Mouse (Mus musculus): ENCODE data around the gene Ebp. TPM values are rescaled to one million over a fixed set of nuclear protein-coding genes. Genes with fewer than 3 reads are reported as not detected.
A peak's percentile ranks its signal among the peaks of the same experiment; 100 is the strongest.

Ebp gene
- polyA plus RNA-seq (2016; fragmentation: Nextera tagmentation; extraction: Ambion mirVana), result 30.7 and 32.3 TPM in 2 replicates

DNA sequence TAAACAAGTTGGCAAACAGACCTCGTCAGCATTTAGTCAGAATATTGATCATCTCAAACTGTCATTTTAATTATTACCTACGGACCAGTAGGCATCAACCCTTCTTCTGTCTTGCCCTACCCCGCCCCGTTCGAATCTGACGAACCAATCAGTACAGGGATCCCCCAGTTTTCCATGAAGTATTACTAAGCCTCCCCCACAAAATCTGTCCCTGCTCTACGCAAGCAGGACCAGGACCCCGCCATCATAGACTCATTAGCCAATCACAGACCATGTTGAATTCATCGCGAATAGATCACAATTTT, at the start of gene Ebp:
Ebp (minus strand) TSS at position 94 of the 305 bp plus-strand sequence.
- Histone ChIP-seq H3K9ac (peak within 1 kb of the TSS; percentile 51), H3K27me3 (no peaks in the 10 kb centered on the region), H3K36me3 (no peaks in the 10 kb centered on the region), H3K4me1 (no peaks in the 10 kb centered on the region; the same call in 1 of the 2 replicates), H3K27ac (peak within 1 kb of the TSS; percentile 75), H3K9me3 (replicated peaks) (no peaks in the 10 kb centered on the region), H3K4me2 (replicated peaks) (peak within 1 kb of the TSS; percentile 54), H3K4me3 (peak within 1 kb of the TSS; percentile 50)
- peak; percentile 18; the same call in 1 of the 2 replicates for ATAC-seq (ENCODE audit: low FRiP score)
- WGBS, result 27% methylated on average over 10 of the region's 10 CpGs

- 74% methylated on average over 13 of the region's 13 CpGs for WGBS
- ATAC-seq (ENCODE audit: low FRiP score), result no peak
Measured at GRCm38 (mm10) chrX:8238804-8239395, 45.6 kb upstream of the Ebp start.

DNA sequence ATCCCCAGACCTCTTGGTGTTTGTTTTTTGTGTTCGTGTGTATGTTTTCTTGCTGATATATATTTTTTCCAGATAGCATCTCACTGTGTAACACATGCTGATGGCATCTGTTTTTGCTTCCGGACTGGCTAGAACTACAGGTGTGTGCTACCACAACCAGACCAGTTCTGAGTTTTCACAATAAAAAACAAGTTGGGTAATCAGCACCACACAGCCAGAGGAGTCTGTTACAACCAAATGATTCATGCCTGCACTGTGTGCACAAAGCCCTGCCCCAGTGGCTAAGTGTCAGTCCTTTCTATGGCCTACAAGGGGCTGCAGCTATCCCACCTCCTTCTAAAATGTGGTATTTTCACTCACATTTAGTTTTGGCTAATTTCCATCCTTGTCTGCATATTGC, 43.4 kb upstream of the Ebp start:
- Histone ChIP-seq H3K36me3 (no peaks in the 10 kb centered on the region), H3K4me1 (no peaks in the 10 kb centered on the region), H3K27ac (no peak overlapping the region), H3K4me2 (replicated peaks) (no peak overlapping the region), H3K27me3 (no peaks in the 10 kb centered on the region), H3K9me3 (replicated peaks) (no peaks in the 10 kb centered on the region), H3K9ac (no peak overlapping the region), H3K4me3 (no peak overlapping the region)
- ATAC-seq (ENCODE audit: low FRiP score), result no peak
- WGBS, result 92% methylated on average over 2 of the region's 2 CpGs

More at GRCm38 (mm10) chrX:8238804-8239395, 45.6 kb upstream of the Ebp start:
- H3K9ac ChIP-seq, result no peak overlapping the region
- no peak overlapping the region for H3K4me3 ChIP-seq
- no peaks in the 10 kb centered on the region for H3K36me3 ChIP-seq
- no peaks in the 10 kb centered on the region for H3K27me3 ChIP-seq
- H3K4me1 ChIP-seq, result no peaks in the 10 kb centered on the region
- no peak overlapping the region for H3K4me2 ChIP-seq (replicated peaks)
- no peaks in the 10 kb centered on the region for H3K9me3 ChIP-seq (replicated peaks)
- H3K27ac ChIP-seq, result no peak overlapping the region

GRCm38 (mm10) chrX:8233602-8234001, 40.3 kb upstream of the Ebp start:
- Histone ChIP-seq H3K4me3 (no peak overlapping the region), H3K27me3 (no peaks in the 10 kb centered on the region), H3K4me2 (replicated peaks) (no peak overlapping the region), H3K27ac (no peak overlapping the region), H3K9me3 (replicated peaks) (no peaks in the 10 kb centered on the region), H3K36me3 (no peaks in the 10 kb centered on the region), H3K9ac (no peak overlapping the region), H3K4me1 (no peaks in the 10 kb centered on the region)
- 83% methylated on average over 3 of the region's 3 CpGs for WGBS
- ATAC-seq (ENCODE audit: low FRiP score), result no peak

DNA sequence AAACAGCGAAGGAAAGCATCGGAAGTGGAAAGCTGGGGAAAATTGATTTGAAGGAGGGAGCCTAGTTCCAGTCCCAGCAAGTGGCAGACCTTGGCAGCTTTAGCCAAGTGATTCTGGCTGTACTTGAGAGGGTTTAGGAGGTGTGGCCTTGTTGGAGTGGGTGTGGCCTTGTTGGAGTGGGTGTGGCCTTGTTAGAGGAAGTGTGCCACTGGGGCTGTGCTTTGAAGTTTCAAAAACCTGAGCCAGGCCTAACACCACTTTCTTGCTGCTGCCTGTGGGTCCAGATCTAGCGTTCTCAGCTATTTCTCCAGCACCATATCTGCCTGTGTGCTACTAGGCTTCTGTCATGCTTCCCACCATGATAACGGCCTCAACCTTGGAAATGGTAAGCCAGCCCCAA, 37.0 kb upstream of the Ebp start:
- Histone ChIP-seq H3K36me3 (no peaks in the 10 kb centered on the region), H3K27me3 (no peaks in the 10 kb centered on the region), H3K9me3 (replicated peaks) (no peaks in the 10 kb centered on the region), H3K4me1 (no peaks in the 10 kb centered on the region), H3K4me2 (replicated peaks) (no peak overlapping the region), H3K27ac (no peak overlapping the region), H3K9ac (no peak overlapping the region), H3K4me3 (no peak overlapping the region)
- 71% methylated on average over 4 of the region's 4 CpGs for WGBS
- no peak for ATAC-seq (ENCODE audit: low FRiP score)

DNA sequence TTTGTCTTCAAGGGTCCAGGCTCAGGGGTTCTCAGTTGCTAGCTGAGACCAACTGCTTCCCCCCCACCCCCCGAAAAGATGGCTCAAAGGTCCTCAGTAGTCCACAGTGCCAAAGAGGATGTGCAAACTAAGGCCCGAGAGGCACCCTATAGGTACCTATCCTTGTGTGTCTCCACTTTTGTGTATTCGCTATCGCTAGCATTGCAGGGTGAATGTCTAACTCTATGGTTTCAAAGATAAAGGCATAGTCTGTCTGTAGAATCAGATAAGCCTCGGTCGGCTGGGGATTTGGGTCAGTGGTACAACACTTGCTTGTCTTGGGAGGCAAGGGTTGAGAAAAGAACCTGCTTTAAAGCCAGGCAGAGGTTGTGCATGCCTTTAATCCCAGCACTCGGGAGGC, 30.2 kb upstream of the Ebp start:
- H3K36me3 ChIP-seq, result no peaks in the 10 kb centered on the region
- 87% methylated on average over 7 of the region's 7 CpGs for WGBS
- no peak for ATAC-seq (ENCODE audit: low FRiP score)
- H3K9me3 ChIP-seq (replicated peaks), result no peaks in the 10 kb centered on the region
- no peaks in the 10 kb centered on the region for H3K27me3 ChIP-seq
- H3K4me2 ChIP-seq (replicated peaks), result no peak overlapping the region
- no peaks in the 10 kb centered on the region for H3K4me1 ChIP-seq
- no peak overlapping the region for H3K27ac ChIP-seq
- H3K9ac ChIP-seq, result no peak overlapping the region
- no peak overlapping the region for H3K4me3 ChIP-seq

- Histone ChIP-seq H3K9me3 (replicated peaks) (no peaks in the 10 kb centered on the region), H3K9ac (no peak overlapping the region), H3K4me3 (no peak overlapping the region), H3K4me2 (replicated peaks) (no peak overlapping the region), H3K27me3 (no peaks in the 10 kb centered on the region), H3K4me1 (no peaks in the 10 kb centered on the region), H3K27ac (no peak overlapping the region), H3K36me3 (no peaks in the 10 kb centered on the region)
- WGBS, result 72% methylated on average over 7 of the region's 7 CpGs
- ATAC-seq (ENCODE audit: low FRiP score), result no peak
Measured at GRCm38 (mm10) chrX:8222678-8223421, 29.5 kb upstream of the Ebp start.

DNA sequence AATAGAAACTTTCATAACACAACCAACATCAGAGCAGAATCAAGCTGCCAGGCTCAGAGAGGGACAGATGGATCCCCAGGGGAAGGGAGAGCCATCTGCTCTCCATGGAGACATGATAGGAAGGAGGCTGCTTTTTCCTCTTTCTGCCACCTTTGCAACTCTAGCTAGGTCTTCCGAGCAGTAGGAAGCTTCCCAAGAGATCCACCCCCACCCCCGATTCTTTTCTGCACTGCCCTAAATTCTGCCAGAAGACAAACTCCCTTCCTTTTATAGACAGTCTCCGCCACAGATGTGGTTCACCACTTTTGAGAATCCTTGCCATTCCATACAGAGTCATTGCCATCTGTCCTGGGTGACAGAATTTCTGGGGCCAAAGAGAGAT, 29.0 kb upstream of the Ebp start:
- Histone ChIP-seq H3K27ac (no peak overlapping the region), H3K27me3 (no peaks in the 10 kb centered on the region), H3K9ac (no peak overlapping the region), H3K4me2 (replicated peaks) (no peak overlapping the region), H3K4me1 (no peaks in the 10 kb centered on the region), H3K36me3 (no peaks in the 10 kb centered on the region), H3K9me3 (replicated peaks) (no peaks in the 10 kb centered on the region), H3K4me3 (no peak overlapping the region)
- no peak for ATAC-seq (ENCODE audit: low FRiP score)
- 80% methylated on average over 3 of the region's 3 CpGs for WGBS

DNA sequence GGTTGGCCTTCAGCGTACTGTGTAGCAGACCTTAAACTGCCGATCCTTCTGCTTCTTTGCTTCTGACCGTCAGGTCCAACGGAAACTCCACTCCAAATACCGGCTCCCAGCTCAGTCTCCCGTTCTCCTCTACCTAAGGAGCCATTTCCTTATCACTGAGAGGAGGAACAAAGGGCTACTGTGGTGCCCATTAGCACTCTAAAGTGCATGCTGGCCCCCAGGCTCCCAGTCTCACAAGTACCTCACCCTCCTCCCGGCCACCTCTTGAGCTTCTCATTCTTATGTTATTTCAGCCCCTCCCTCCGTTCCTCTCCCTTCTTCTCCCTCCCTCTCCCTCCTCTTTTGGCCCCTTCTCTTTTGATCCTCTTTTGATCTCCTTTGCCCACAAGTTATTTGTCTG, 26.3 kb upstream of the Ebp start:
- 24% methylated on average over 8 of the region's 8 CpGs for WGBS
- H3K36me3 ChIP-seq, result no peaks in the 10 kb centered on the region
- H3K27me3 ChIP-seq, result no peaks in the 10 kb centered on the region
- no peak overlapping the region for H3K4me2 ChIP-seq (replicated peaks)
- ATAC-seq (ENCODE audit: low FRiP score), result no peak
- no peak overlapping the region for H3K4me3 ChIP-seq
- no peaks in the 10 kb centered on the region for H3K4me1 ChIP-seq
- no peak overlapping the region for H3K27ac ChIP-seq
- no peaks in the 10 kb centered on the region; the same call in 1 of the 2 replicates for H3K9me3 ChIP-seq (replicated peaks)
- no peak overlapping the region for H3K9ac ChIP-seq

DNA sequence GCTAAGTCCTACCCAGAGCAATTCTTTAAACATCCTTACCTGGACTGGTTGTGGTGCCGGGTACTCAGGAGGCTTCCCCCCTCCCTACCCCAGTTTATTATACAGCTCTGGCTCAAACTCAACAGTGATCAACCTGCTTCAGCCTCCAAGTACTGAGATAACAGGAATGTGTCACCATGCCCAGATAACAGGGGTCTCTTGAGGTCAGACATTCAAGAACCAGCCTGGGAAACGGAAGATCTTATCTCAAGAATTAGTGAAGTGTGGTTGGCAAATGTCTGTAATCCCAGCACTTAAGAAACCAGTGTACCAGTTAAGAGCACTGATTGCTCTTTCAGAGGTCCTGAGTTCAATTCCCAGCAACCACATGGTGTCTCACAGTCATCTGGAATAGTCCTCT, 24.8 kb upstream of the Ebp start:
- no peak overlapping the region for H3K4me2 ChIP-seq (replicated peaks)
- WGBS, result 75% methylated on average over 2 of the region's 2 CpGs
- no peaks in the 10 kb centered on the region for H3K4me1 ChIP-seq
- no peaks in the 10 kb centered on the region; the same call in 1 of the 2 replicates for H3K9me3 ChIP-seq (replicated peaks)
- no peak overlapping the region for H3K27ac ChIP-seq
- H3K27me3 ChIP-seq, result no peaks in the 10 kb centered on the region
- H3K36me3 ChIP-seq, result no peaks in the 10 kb centered on the region
- no peak overlapping the region for H3K9ac ChIP-seq
- H3K4me3 ChIP-seq, result no peak overlapping the region
- no peak for ATAC-seq (ENCODE audit: low FRiP score)

- Histone ChIP-seq H3K9me3 (replicated peaks) (no peaks in the 10 kb centered on the region; the same call in 1 of the 2 replicates), H3K27ac (no peak overlapping the region), H3K36me3 (no peaks in the 10 kb centered on the region), H3K4me3 (no peak overlapping the region), H3K4me2 (replicated peaks) (no peak overlapping the region), H3K27me3 (no peaks in the 10 kb centered on the region), H3K9ac (no peak overlapping the region), H3K4me1 (no peaks in the 10 kb centered on the region)
- 37% methylated on average over 6 of the region's 6 CpGs for WGBS
- ATAC-seq (ENCODE audit: low FRiP score), result no peak
Measured at GRCm38 (mm10) chrX:8217383-8217782, 24.1 kb upstream of the Ebp start.

DNA sequence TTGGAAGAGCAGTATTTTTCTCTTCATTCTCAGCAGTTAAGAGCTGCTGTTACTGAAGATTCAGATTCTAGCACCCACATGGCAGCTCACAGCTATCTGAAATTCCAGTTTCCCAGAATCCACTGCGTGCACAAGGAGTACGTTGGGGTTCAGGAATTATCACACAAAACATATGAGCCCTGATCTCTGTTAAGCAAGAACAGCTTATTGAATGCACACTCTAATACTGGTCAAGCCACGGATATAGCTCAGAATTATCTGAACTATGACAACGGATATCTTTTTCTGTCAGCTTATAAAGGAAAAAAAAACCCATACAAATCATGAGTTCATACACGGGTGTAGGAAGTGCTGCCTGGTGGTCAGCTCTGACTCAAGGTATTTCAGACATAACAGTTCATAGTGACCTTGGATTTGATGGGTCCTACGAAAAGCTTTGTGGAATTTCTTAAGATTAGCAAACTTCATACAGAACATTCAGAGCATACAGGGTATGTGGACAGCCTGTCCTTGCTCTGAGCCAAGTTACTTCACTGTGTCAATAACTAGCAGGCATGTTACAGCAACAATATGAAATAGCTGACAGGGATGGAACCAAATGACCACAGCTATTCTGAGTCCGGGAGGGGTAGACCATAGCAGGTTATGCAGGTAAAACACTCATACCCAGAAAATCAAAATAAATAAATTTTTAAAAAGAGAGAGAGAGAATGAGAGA, 18.3 kb upstream of the Ebp start:
- H3K27ac ChIP-seq, result no peak overlapping the region
- no peak for ATAC-seq (ENCODE audit: low FRiP score)
- no peaks in the 10 kb centered on the region for H3K36me3 ChIP-seq
- no peak overlapping the region for H3K4me3 ChIP-seq
- no peaks in the 10 kb centered on the region; the same call in 1 of the 2 replicates for H3K9me3 ChIP-seq (replicated peaks)
- 81% methylated on average over 7 of the region's 7 CpGs for WGBS
- no peaks in the 10 kb centered on the region for H3K4me1 ChIP-seq
- H3K27me3 ChIP-seq, result no peaks in the 10 kb centered on the region
- H3K9ac ChIP-seq, result no peak overlapping the region
- no peak overlapping the region for H3K4me2 ChIP-seq (replicated peaks)
